Mouse (Mus musculus): ENCODE measurements around the gene Iqsec2. TPM values are rescaled to one million over a fixed set of nuclear protein-coding genes. Genes with fewer than 3 reads are reported as not detected.

The Iqsec2 gene
- polyA plus RNA-seq, 1 experiment = 54.6 TPM

DNA sequence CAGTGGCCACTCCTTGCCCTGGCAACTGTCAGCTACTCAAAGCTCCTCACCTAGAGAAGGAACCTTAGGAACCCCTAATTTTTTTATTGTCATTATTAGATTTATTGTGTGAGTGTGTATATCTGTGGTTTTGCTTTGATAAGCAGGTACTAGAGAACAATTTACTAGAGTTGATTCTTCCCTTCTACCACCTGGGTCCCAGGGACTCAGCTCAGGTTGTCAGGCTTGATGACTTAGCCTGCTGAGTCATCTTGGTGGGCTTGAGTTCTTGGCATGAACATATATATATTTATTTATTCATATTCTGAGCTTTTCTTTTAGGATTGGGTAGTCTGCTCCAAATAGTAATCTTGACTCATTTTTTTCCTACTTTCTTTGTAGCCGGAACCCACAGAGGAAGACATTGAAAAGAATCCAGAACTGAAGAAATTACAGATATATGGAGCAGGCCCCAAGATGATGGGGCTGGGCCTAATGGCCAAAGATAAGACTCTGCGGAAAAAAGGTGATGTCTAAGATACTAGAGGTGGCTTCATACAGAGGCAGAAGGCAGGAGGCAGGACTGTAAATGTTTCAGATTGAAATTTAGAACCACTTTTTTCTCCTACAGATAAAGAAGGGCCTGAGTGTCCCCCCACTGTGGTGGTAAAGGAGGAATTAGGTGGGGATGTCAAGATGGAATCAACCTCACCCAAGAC, 100.6 kb downstream of the Iqsec2 start:
- no peak for DNase-seq (ENCODE audit: extremely low spot score in 1 of 2, low spot score in 1 of 2)

DNA sequence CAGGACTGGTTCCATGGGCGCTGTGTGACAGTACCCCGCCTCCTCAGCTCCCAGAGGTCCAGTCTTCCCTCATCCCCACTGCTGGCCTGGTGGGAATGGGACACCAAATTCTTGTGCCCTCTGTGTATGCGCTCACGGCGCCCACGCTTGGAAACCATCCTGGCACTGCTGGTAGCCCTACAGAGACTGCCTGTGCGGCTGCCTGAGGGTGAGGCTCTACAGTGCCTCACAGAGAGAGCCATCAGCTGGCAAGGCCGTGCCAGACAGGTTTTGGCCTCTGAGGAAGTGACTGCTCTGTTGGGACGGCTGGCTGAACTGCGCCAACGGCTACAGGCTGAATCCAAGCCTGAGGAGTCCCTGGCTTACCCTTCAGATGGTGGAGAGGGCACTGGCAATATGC, 127.1 kb downstream of the Iqsec2 start:
- DNase-seq (ENCODE audit: extremely low spot score in 1 of 2, low spot score in 1 of 2) = no peak

Other genes starting within 250 kb of the Iqsec2 start
- 31.5 and 36.3 TPM in 2 replicates for gene Hsd17b10, start 142.4 kb upstream of the Iqsec2 start, polyA plus RNA-seq (2012; rRNA removed)
- 0.32 and 0.46 TPM in 2 replicates for gene Ribc1, start 128.0 kb upstream of the Iqsec2 start, polyA plus RNA-seq (2012; rRNA removed)
- gene Smc1a, start 127.8 kb upstream of the Iqsec2 start, polyA plus RNA-seq (2012; rRNA removed) = 44.1 and 47.0 TPM in 2 replicates
- 25.7 and 36.9 TPM in 2 replicates for gene Kdm5c, start 88.8 kb downstream of the Iqsec2 start, polyA plus RNA-seq (2012; rRNA removed)
- 31.2 and 38.7 TPM in 2 replicates for gene Kantr, start 183.2 kb downstream of the Iqsec2 start, polyA plus RNA-seq (2012; rRNA removed)
- 179 and 204 TPM in 2 replicates for gene Tspyl2, start 198.2 kb downstream of the Iqsec2 start, polyA plus RNA-seq (2012; rRNA removed)
- gene Gpr173, start 224.4 kb downstream of the Iqsec2 start, polyA plus RNA-seq (2012; rRNA removed) = 8.9 and 10.4 TPM in 2 replicates

Data from frontal cortex, adult 2 months (tissue).